In the genomic region with DNA sequence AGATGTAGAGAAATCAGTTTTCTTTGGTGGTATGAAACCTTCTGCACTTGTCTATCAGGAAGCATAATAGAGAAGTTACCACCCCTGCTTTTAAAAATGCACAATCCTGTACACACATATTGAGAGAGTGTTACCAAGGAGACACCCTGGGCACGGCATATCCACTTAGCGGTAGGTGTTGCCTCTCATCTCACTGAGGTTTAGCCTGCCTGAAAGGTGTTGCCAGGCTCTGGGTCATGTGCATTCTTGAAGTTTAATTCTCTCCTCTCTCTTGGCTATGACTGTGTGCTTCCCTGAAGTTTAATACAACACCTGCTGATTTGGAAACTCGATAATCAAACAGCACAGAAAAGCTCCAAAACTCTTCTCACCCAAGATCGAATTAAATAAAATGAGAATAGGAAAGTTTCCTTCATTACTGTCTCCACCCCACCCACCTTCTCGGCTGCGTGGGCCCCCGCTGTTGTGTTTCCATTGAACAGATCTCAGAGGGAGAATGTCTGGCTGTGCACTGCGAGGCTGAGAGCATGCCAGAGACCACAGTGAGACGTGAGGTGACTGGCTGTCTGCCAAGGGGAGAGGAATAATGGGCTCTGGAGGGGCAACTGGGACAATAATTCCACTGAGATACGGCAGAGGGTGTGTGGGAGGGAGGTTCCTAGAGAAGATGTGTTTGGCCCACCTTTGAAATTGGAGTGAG, we compare ENCODE assay signal across 11 mouse cellular contexts. TPM values are rescaled to one million over a fixed set of nuclear protein-coding genes. Genes with fewer than 3 reads are reported as not detected.
A peak's percentile ranks its signal among the peaks of the same experiment; 100 is the strongest.
DNase-seq lines count a peak whose midpoint lies in the region; ATAC-seq lines count a peak whose summit lies in the region.
"Had no signal": no experiment of that assay in that cellular context is flagged by ENCODE, and none has a peak within 500 bp of the region (broad histone marks: within the 10 kb centered on the region; RNA-seq: fewer than 3 reads in every experiment).

No protein-coding gene starts in this region.

- H3K4me3 ChIP-seq in hindbrain, embryonic 15.5 days: no peak overlapping the region
- no peak overlapping the region for H3K4me3 ChIP-seq in hindbrain, embryonic 11.5 days (ENCODE audit: low read depth, low read length)
- H3K4me3 ChIP-seq in forebrain, embryonic 13.5 days: no peak overlapping the region
- H3K4me3 ChIP-seq: liver, embryonic 12.5 days had no signal

- no peaks in the 10 kb centered on the region for H3K36me3 ChIP-seq in hindbrain, embryonic 15.5 days
- H3K36me3 ChIP-seq in hindbrain, embryonic 11.5 days (ENCODE audit: control insufficient read depth, insufficient read depth, low read length): no peaks in the 10 kb centered on the region
- H3K36me3 ChIP-seq in forebrain, embryonic 13.5 days (ENCODE audit: poor library complexity, severe bottlenecking): no peaks in the 10 kb centered on the region
- H3K36me3 ChIP-seq: liver, embryonic 12.5 days had no signal

- peak; percentile 62 for ATAC-seq in hindbrain, embryonic 15.5 days (ENCODE audit: low FRiP score, low read depth)
- no peak for ATAC-seq in hindbrain, embryonic 11.5 days (ENCODE audit: low FRiP score)
- ATAC-seq in forebrain, embryonic 13.5 days: peak; percentile 75
- no peak for ATAC-seq in erythroblast, adult 5-6 weeks (replicated peaks; ENCODE audit: low FRiP score, poor library complexity, severe bottlenecking)
- ATAC-seq: activated CD4-positive, CD25-positive, alpha-beta regulatory T cell, adult 4 months; liver, embryonic 12.5 days had no signal

- no peak for DNase-seq in hindbrain, embryonic 11.5 days (ENCODE audit: low spot score)
- peak; percentile 85 for DNase-seq in Muller cell, postnatal 12 days (ENCODE audit: inconsistent ontology term)
- DNase-seq in left cerebral cortex, postnatal 25 days (ENCODE audit: low spot score in 2 of 2): peak; percentile 21 to 39
- no peak for DNase-seq in gastrocnemius, adult 8-10 months (ENCODE audit: low spot score in 2 of 2)
- DNase-seq: kidney, postnatal 36 days had no signal

- H3K9me3 ChIP-seq in hindbrain, embryonic 15.5 days: no peaks in the 10 kb centered on the region
- no peaks in the 10 kb centered on the region for H3K9me3 ChIP-seq in hindbrain, embryonic 11.5 days (ENCODE audit: control insufficient read depth, low read length)
- no peaks in the 10 kb centered on the region for H3K9me3 ChIP-seq in forebrain, embryonic 13.5 days (replicated peaks)
- H3K9me3 ChIP-seq: liver, embryonic 12.5 days had no signal

- H3K27ac ChIP-seq in hindbrain, embryonic 15.5 days (replicated peaks): no peak overlapping the region
- no peak overlapping the region for H3K27ac ChIP-seq in hindbrain, embryonic 11.5 days (ENCODE audit: low read depth, low read length)
- no peak overlapping the region for H3K27ac ChIP-seq in forebrain, embryonic 13.5 days
- H3K27ac ChIP-seq: liver, embryonic 12.5 days had no signal

- no peak overlapping the region for H3K9ac ChIP-seq in hindbrain, embryonic 15.5 days
- H3K9ac ChIP-seq in hindbrain, embryonic 11.5 days (ENCODE audit: low read depth, low read length): no peak overlapping the region
- H3K9ac ChIP-seq in forebrain, embryonic 13.5 days: no peak overlapping the region
- H3K9ac ChIP-seq: liver, embryonic 12.5 days had no signal

- no peaks in the 10 kb centered on the region for H3K27me3 ChIP-seq in hindbrain, embryonic 15.5 days
- H3K27me3 ChIP-seq in hindbrain, embryonic 11.5 days (ENCODE audit: control insufficient read depth, insufficient read depth, low read length): no peaks in the 10 kb centered on the region
- H3K27me3 ChIP-seq in forebrain, embryonic 13.5 days: no peaks in the 10 kb centered on the region
- H3K27me3 ChIP-seq: liver, embryonic 12.5 days had no signal

- 37% methylated on average over 10 of the region's 10 CpGs for WGBS in hindbrain, embryonic 15.5 days
- 77% methylated on average over 10 of the region's 10 CpGs for WGBS in hindbrain, embryonic 11.5 days
- 22% methylated on average over 10 of the region's 10 CpGs for WGBS in forebrain, embryonic 13.5 days

- no peak overlapping the region for H3K4me2 ChIP-seq in hindbrain, embryonic 15.5 days
- no peak overlapping the region for H3K4me2 ChIP-seq in hindbrain, embryonic 11.5 days (replicated peaks; ENCODE audit: low read depth, low read length)
- 0 out of 2 replicates have a peak overlapping the region, but pooled peaks have one; percentile 17 for H3K4me2 ChIP-seq in forebrain, embryonic 13.5 days
- H3K4me2 ChIP-seq: liver, embryonic 12.5 days had no signal

- intact Hi-C loops in left cerebral cortex, postnatal 25 days (cut with DNase I): no loop called here

- peaks cover 19% of the 10 kb centered on the region for H3K4me1 ChIP-seq in hindbrain, embryonic 15.5 days (replicated peaks)
- no peaks in the 10 kb centered on the region; the same call in 1 of the 2 replicates for H3K4me1 ChIP-seq in hindbrain, embryonic 11.5 days (replicated peaks; ENCODE audit: control insufficient read depth, insufficient read depth, low read length)
- H3K4me1 ChIP-seq in forebrain, embryonic 13.5 days: peaks cover 29% of the 10 kb centered on the region
- H3K4me1 ChIP-seq: liver, embryonic 12.5 days had no signal

RNA-seq across cellular contexts. Expression of gene Pcolce2, which starts 27.0 kb away (rescaled TPM):
- polyA plus RNA-seq in hindbrain, embryonic 15.5 days (2015; fragmentation: Nextera tagmentation; extraction: Ambion mirVana): 1.9 and 2.0 TPM in 2 replicates
- polyA plus RNA-seq in hindbrain, embryonic 11.5 days (2014; fragmentation: Nextera tagmentation; extraction: Ambion mirVana): 2.5 and 2.6 TPM in 2 replicates
- 1.4 and 2.8 TPM in 2 replicates for polyA plus RNA-seq in forebrain, embryonic 13.5 days (2015; fragmentation: Nextera tagmentation; extraction: Ambion mirVana)
- 1 to 10 TPM; 2.4 to 2.8 TPM for total RNA-seq in left cerebral cortex, postnatal 25 days (2021)
- not detected in 2 replicates for total RNA-seq in erythroblast, adult 5-6 weeks (2015; ENCODE audit: low replicate concordance)
- total RNA-seq in erythroblast, adult 5-6 weeks (2017; ENCODE audit: low replicate concordance): 0.14 TPM in 1 of 2 replicates, not detected in the other
- total RNA-seq in gastrocnemius, adult 8-10 months (2022): 1 to 10 TPM; 2.9 to 6.4 (median 5.8) TPM
- total RNA-seq: hematopoietic stem cell, adult 5-6 weeks had no signal

Comparison
In these comparisons a context has a peak if more than half of its experiments do, and no peak if none do; other contexts are left out.
1. ATAC-seq: peak in hindbrain, embryonic 15.5 days (single experiment) and forebrain, embryonic 13.5 days (single experiment); none in hindbrain, embryonic 11.5 days (single experiment) and erythroblast, adult 5-6 weeks (single experiment).
2. DNase-seq: peak in Muller cell, postnatal 12 days (single experiment) and left cerebral cortex, postnatal 25 days (2 of 2); none in hindbrain, embryonic 11.5 days (single experiment) and gastrocnemius, adult 8-10 months (0 of 2).